Mouse (Mus musculus): ENCODE results near the gene Akap12.

Gene Akap12

GRCm38 (mm10) chr10:4284781-4285180 is 18.6 kb downstream of the Akap12 start:
- no peak for DNase-seq (ENCODE audit: low spot score)

GRCm38 (mm10) chr10:4285752-4286151 is 19.6 kb downstream of the Akap12 start:
- DNase-seq (ENCODE audit: low spot score) = peak; percentile 18

GRCm38 (mm10) chr10:4289171-4289570 is 23.0 kb downstream of the Akap12 start:
- DNase-seq (ENCODE audit: low spot score) = no peak

GRCm38 (mm10) chr10:4289636-4290035 is 23.5 kb downstream of the Akap12 start:
- DNase-seq (ENCODE audit: low spot score) = no peak

- DNase-seq (ENCODE audit: low spot score) = no peak
These were observed 24.0 kb downstream of the Akap12 start for GRCm38 (mm10) chr10:4290145-4290544.

- DNase-seq (ENCODE audit: low spot score) = no peak
These were observed 24.4 kb downstream of the Akap12 start for GRCm38 (mm10) chr10:4290561-4290960.

- DNase-seq (ENCODE audit: low spot score) = no peak
These were observed 27.2 kb downstream of the Akap12 start for GRCm38 (mm10) chr10:4293418-4293817.

GRCm38 (mm10) chr10:4303558-4303957 is 37.4 kb downstream of the Akap12 start:
- DNase-seq (ENCODE audit: low spot score) = no peak

- no peak for DNase-seq (ENCODE audit: low spot score)
These were observed 57.7 kb downstream of the Akap12 start for GRCm38 (mm10) chr10:4323885-4324284.

- DNase-seq (ENCODE audit: low spot score) = no peak
These were observed 59.4 kb downstream of the Akap12 start for GRCm38 (mm10) chr10:4325562-4325961.

GRCm38 (mm10) chr10:4327716-4328115 is 61.5 kb downstream of the Akap12 start:
- DNase-seq (ENCODE audit: low spot score) = no peak

GRCm38 (mm10) chr10:4332228-4332979 is 66.2 kb downstream of the Akap12 start:
- peak; percentile 53 for DNase-seq (ENCODE audit: low spot score)

- DNase-seq (ENCODE audit: low spot score) = peak; percentile 79
These were observed 67.1 kb downstream of the Akap12 start for GRCm38 (mm10) chr10:4333319-4333718.

- peak; percentile 86 for DNase-seq (ENCODE audit: low spot score)
These were observed 68.0 kb downstream of the Akap12 start for GRCm38 (mm10) chr10:4334039-4334683.

- peak; percentile 73 for DNase-seq (ENCODE audit: low spot score)
These were observed 72.8 kb downstream of the Akap12 start for GRCm38 (mm10) chr10:4338863-4339461.

- DNase-seq (ENCODE audit: low spot score) = peak; percentile 67
These were observed 75.2 kb downstream of the Akap12 start for GRCm38 (mm10) chr10:4341430-4341829.

- DNase-seq (ENCODE audit: low spot score) = peak; percentile 94
These were observed 80.4 kb downstream of the Akap12 start for GRCm38 (mm10) chr10:4346489-4347135.

GRCm38 (mm10) chr10:4347136-4347492 is 80.9 kb downstream of the Akap12 start:
- no peak for DNase-seq (ENCODE audit: low spot score)

- DNase-seq (ENCODE audit: low spot score) = no peak
These were observed 81.4 kb downstream of the Akap12 start for GRCm38 (mm10) chr10:4347591-4347990.

- DNase-seq (ENCODE audit: low spot score) = no peak
These were observed 88.4 kb downstream of the Akap12 start for GRCm38 (mm10) chr10:4354371-4355260.

GRCm38 (mm10) chr10:4355882-4356451 is 89.8 kb downstream of the Akap12 start:
- DNase-seq (ENCODE audit: low spot score) = no peak
